Mouse (Mus musculus) ES-E14 (cell line): Measurements from ENCODE around the gene Fcgr4. TPM values are rescaled to one million over a fixed set of nuclear protein-coding genes. Genes with fewer than 3 reads are reported as not detected.
A peak's percentile ranks its signal among the peaks of the same experiment; 100 is the strongest.
"Not testable (repeated sequence)": the region's sequence is repeated elsewhere in the genome, so short reads cannot be mapped to it uniquely, and the experiment has no call there.

Experiments
- DNase-seq: peaks from one replicate; pipeline ENCODE4 v3.0.0-alpha.2; 2013; ENCODE audit warnings: low read depth, low spot score
- H3K27ac ChIP-seq: 2 replicates; pipeline ENCODE4 v1.5.1; 2012; ENCODE audit warnings: low read depth, mild to moderate bottlenecking, low read length, moderate library complexity, mixed read lengths; ENCODE audit not compliant: poor library complexity, insufficient read depth, severe bottlenecking
- H3K36me3 ChIP-seq: 2 replicates; pipeline ENCODE4 v1.6.1; 2012; ENCODE audit warnings: mild to moderate bottlenecking, low read length, moderate library complexity, mixed read lengths; ENCODE audit not compliant: control insufficient read depth, poor library complexity, insufficient read depth, severe bottlenecking
- H3K4me1 ChIP-seq, 2 experiments: fragments of 150-350 bp in 1 of 2; sonication (generic) in 1 of 2; 2 replicates each; pipeline ENCODE4 v1.6.1; 2012; ENCODE audit warnings: low read length in 2 of 2, mild to moderate bottlenecking in 1 of 2, mixed read lengths in 1 of 2; ENCODE audit not compliant: control insufficient read depth in 2 of 2, insufficient read depth in 2 of 2, poor library complexity in 1 of 2
- H3K4me3 ChIP-seq, 2 experiments: fragments of 150-350 bp in 1 of 2; sonication (generic) in 1 of 2; 2 replicates each; pipeline ENCODE4 v1.5.1; 2012; ENCODE audit warnings: low read length in 2 of 2, low read depth in 1 of 2, mild to moderate bottlenecking in 1 of 2, mixed read lengths in 1 of 2; ENCODE audit not compliant: insufficient read depth in 1 of 2, poor library complexity in 1 of 2, severe bottlenecking in 1 of 2
- H3K9ac ChIP-seq: 2 replicates; pipeline ENCODE4 v1.6.1; 2012; ENCODE audit warnings: low read depth, mild to moderate bottlenecking, low read length, mixed read lengths; ENCODE audit not compliant: poor library complexity, insufficient read depth, severe bottlenecking
- H3K9me3 ChIP-seq: fragments of 150-350 bp; sonication (generic); 2 replicates; pipeline ENCODE4 v1.6.1; 2012; ENCODE audit warnings: low read depth, mild to moderate bottlenecking, low read length; ENCODE audit not compliant: control insufficient read depth, insufficient read depth
- CHD2 ChIP-seq: IDR thresholded peaks from 2 replicates; pipeline ENCODE4 v1.6.1; 2014; ENCODE audit warnings: mild to moderate bottlenecking, low read depth, low read length, inconsistent platforms
- HCFC1 ChIP-seq: IDR thresholded peaks from 2 replicates; pipeline ENCODE4 v1.6.1; 2012; ENCODE audit warnings: low read length, inconsistent platforms, borderline replicate concordance; ENCODE audit not compliant: insufficient read depth
- MAFK ChIP-seq: IDR thresholded peaks from 2 replicates; pipeline ENCODE4 v1.6.1; 2014; ENCODE audit warnings: mild to moderate bottlenecking, low read depth, low read length, inconsistent platforms; ENCODE audit not compliant: insufficient read depth
- ZC3H11A ChIP-seq: IDR thresholded peaks from 2 replicates; pipeline ENCODE4 v1.6.1; 2012; ENCODE audit warnings: low read depth, mild to moderate bottlenecking, inconsistent platforms, low read length, borderline replicate concordance
- ZNF384 ChIP-seq: IDR thresholded peaks from 2 replicates; pipeline ENCODE4 v1.6.1; 2012; ENCODE audit warnings: low read depth, low read length, inconsistent platforms
- in situ Hi-C, 2 experiments: fragments of 600-800 bp; cut with MboI; formaldehyde crosslinking; loops; one replicate each; pipeline ENCODE4 v1.15.1; 2025; ENCODE audit warnings: low sequenced_read_pairs in 2 of 2, inconsistent platforms in 1 of 2; ENCODE audit not compliant: unreplicated experiment in 2 of 2
- total RNA-seq: library from RNA; depleted of rRNA; stranded (reverse); fragments of 300-350 nt; gene quantifications from 2 replicates; pipeline ENCODE4 v1.2.3, GENCODE M21; 2012

Gene Fcgr4
- total RNA-seq, 1 experiment, result 0.49 TPM

- in situ Hi-C loops, result loop anchor here in 1 of 2 experiments (25.0 kb wide), 1 partner anchor 88 kb away; the partner anchor contains the start of genes Dusp12 and Gm26620
- Histone ChIP-seq H3K9ac (no peak overlapping the region), H3K9me3 (no peaks in the 10 kb centered on the region), H3K27ac (no peak overlapping the region), H3K4me1 (peaks cover 0 to 8% of the 10 kb centered on the region in 2 experiments; a peak in 2 of 4 replicates), H3K36me3 (no peaks in the 10 kb centered on the region), H3K4me3 (no peak overlapping the region)
- no peak for DNase-seq
- TF ChIP-seq HCFC1, result no peak
These were observed 43.0 kb upstream of the Fcgr4 start for GRCm38 (mm10) chr1:170975751-170976161.

GRCm38 (mm10) chr1:170976447-170976846 lies 42.3 kb upstream of the Fcgr4 start, which contains the start of gene Fcgr2b:
Gene Fcgr2b, minus strand, starts transcription at chr1:170976547.
- in situ Hi-C loops, result loop anchor here in 1 of 2 experiments (25.0 kb wide), 1 partner anchor 89 kb away; the partner anchor contains the start of genes Dusp12 and Gm26620

GRCm38 (mm10) chr1:170978601-170979000 lies 40.1 kb upstream of the Fcgr4 start:
- no peaks in the 10 kb centered on the region for H3K36me3 ChIP-seq
- peak overlapping the region; percentile 72; the same call in 1 of the 2 replicates for H3K27ac ChIP-seq
- in situ Hi-C loops, result loop anchor here in 1 of 2 experiments (25.0 kb wide), 1 partner anchor 91 kb away; the partner anchor contains the start of genes Dusp12 and Gm26620
- H3K4me3 ChIP-seq, result peak overlapping the region in 1 of 2 experiments; percentile 13; a peak in 1 of 4 replicates
- DNase-seq, result no peak
- TF ChIP-seq HCFC1, result no peak
- peaks cover 0 to 8% of the 10 kb centered on the region in 2 experiments; a peak in 2 of 4 replicates for H3K4me1 ChIP-seq
- H3K9ac ChIP-seq, result no peak overlapping the region
- no peaks in the 10 kb centered on the region for H3K9me3 ChIP-seq

More at GRCm38 (mm10) chr1:170976447-170976846, 42.3 kb upstream of the Fcgr4 start, which contains the start of gene Fcgr2b:
- Histone ChIP-seq H3K9me3 (no peaks in the 10 kb centered on the region), H3K36me3 (no peaks in the 10 kb centered on the region), H3K4me1 (peaks cover 0 to 8% of the 10 kb centered on the region in 2 experiments; a peak in 2 of 4 replicates), H3K4me3 (no peak within 1 kb of the TSS), H3K9ac (no peak within 1 kb of the TSS; the same call in 1 of the 2 replicates), H3K27ac (no peak within 1 kb of the TSS)
- no peak for DNase-seq
- TF ChIP-seq MAFK (no peak), ZC3H11A (no peak), HCFC1 (no peak), ZNF384 (no peak), CHD2 (no peak)

GRCm38 (mm10) chr1:170981679-170982078 lies 37.0 kb upstream of the Fcgr4 start:
- not testable (repeated sequence) for DNase-seq, H3K36me3 ChIP-seq, H3K9me3 ChIP-seq, H3K27ac ChIP-seq, H3K4me1 ChIP-seq, H3K9ac ChIP-seq, H3K4me3 ChIP-seq
- in situ Hi-C loops, result loop anchor here in 1 of 2 experiments (25.0 kb wide), 1 partner anchor 94 kb away; the partner anchor contains the start of genes Dusp12 and Gm26620

GRCm38 (mm10) chr1:170982301-170982700 lies 36.4 kb upstream of the Fcgr4 start:
- H3K36me3 ChIP-seq, result no peaks in the 10 kb centered on the region
- no peak overlapping the region for H3K27ac ChIP-seq
- no peak overlapping the region for H3K4me3 ChIP-seq
- in situ Hi-C loops, result loop anchor here in 1 of 2 experiments (25.0 kb wide), 1 partner anchor 95 kb away; the partner anchor contains the start of genes Dusp12 and Gm26620
- DNase-seq, result no peak
- H3K9me3 ChIP-seq, result no peaks in the 10 kb centered on the region
- H3K4me1 ChIP-seq, result peaks cover 0 to 8% of the 10 kb centered on the region in 2 experiments; a peak in 2 of 4 replicates
- no peak for TF ChIP-seq CHD2
- no peak for TF ChIP-seq ZNF384
- no peak for TF ChIP-seq ZC3H11A
- no peak for TF ChIP-seq HCFC1
- TF ChIP-seq MAFK, result no peak
- no peak overlapping the region for H3K9ac ChIP-seq
